Mouse (Mus musculus) MEL (cell line): Measurements from ENCODE around the gene Srd5a3. TPM values are rescaled to one million over a fixed set of nuclear protein-coding genes. Genes with fewer than 3 reads are reported as not detected.

ENCODE experiments used
- DNase-seq: peaks from one replicate; pipeline ENCODE4 v3.0.0; 2011; ENCODE audit warnings: low read depth, low spot score
- H3K27ac ChIP-seq: 2 replicates; pipeline ENCODE4 v1.5.1; 2012; ENCODE audit warnings: low read depth, mild to moderate bottlenecking, control low read depth, low read length, moderate library complexity; ENCODE audit not compliant: control insufficient read depth
- H3K27me3 ChIP-seq, 2 experiments: fragments of 150-350 bp in 1 of 2; sonication (generic) in 1 of 2; 2 replicates each; pipeline ENCODE4 v1.6.1; 2012; ENCODE audit warnings: low read length in 2 of 2, mild to moderate bottlenecking in 2 of 2, improper control_type of control experiment in 1 of 2, moderate library complexity in 1 of 2; ENCODE audit not compliant: insufficient read depth in 2 of 2, control insufficient read depth in 1 of 2
- H3K36me3 ChIP-seq, 2 experiments: 2 replicates each; pipeline ENCODE4 v1.6.1; 2012 to 2014; ENCODE audit warnings: low read length in 2 of 2, improper control_type of control experiment in 1 of 2, inconsistent platforms in 1 of 2, mild to moderate bottlenecking in 1 of 2; ENCODE audit not compliant: insufficient read depth in 2 of 2, control insufficient read depth in 1 of 2
- H3K4me1 ChIP-seq, 2 experiments: fragments of 150-350 bp in 1 of 2; sonication (generic) in 1 of 2; 2 replicates each; pipeline ENCODE4 v1.6.1; 2012; ENCODE audit warnings: low read length in 2 of 2, improper control_type of control experiment in 1 of 2, mild to moderate bottlenecking in 1 of 2; ENCODE audit not compliant: insufficient read depth in 2 of 2, control insufficient read depth in 1 of 2
- H3K4me3 ChIP-seq, 2 experiments: fragments of 150-350 bp in 1 of 2; sonication (generic) in 1 of 2; 2 replicates each; pipeline ENCODE4 v1.5.1; 2012; ENCODE audit warnings: low read depth in 2 of 2, low read length in 2 of 2, mild to moderate bottlenecking in 2 of 2, moderate library complexity in 2 of 2, control low read depth in 1 of 2, improper control_type of control experiment in 1 of 2; ENCODE audit not compliant: control insufficient read depth in 1 of 2, insufficient read depth in 1 of 2
- H3K79me2 ChIP-seq: 2 replicates; pipeline ENCODE4 v1.6.1; 2012; ENCODE audit warnings: mild to moderate bottlenecking, low read length, moderate library complexity; ENCODE audit not compliant: control insufficient read depth, poor library complexity, insufficient read depth
- H3K9ac ChIP-seq: 2 replicates; pipeline ENCODE4 v1.6.1; 2012; ENCODE audit warnings: low read depth, mild to moderate bottlenecking, control low read depth, low read length, moderate library complexity; ENCODE audit not compliant: control insufficient read depth, poor library complexity, severe bottlenecking
- H3K9me3 ChIP-seq: fragments of 150-350 bp; sonication (generic); replicated peaks from 2 replicates; pipeline ENCODE4 v1.6.1; 2012; ENCODE audit warnings: mild to moderate bottlenecking, low read length, improper control_type of control experiment, moderate library complexity; ENCODE audit not compliant: insufficient read depth
- CHD1 ChIP-seq: IDR thresholded peaks from 2 replicates; pipeline ENCODE4 v1.6.1; 2012; ENCODE audit warnings: low read depth, mild to moderate bottlenecking, inconsistent platforms, low read length, improper control_type of control experiment
- CHD2 ChIP-seq: IDR thresholded peaks from 2 replicates; pipeline ENCODE4 v1.6.1; 2011; ENCODE audit warnings: low read length, improper control_type of control experiment
- CTCF ChIP-seq, 3 experiments: IDR thresholded peaks in 2 of 3; conservative IDR thresholded peaks in 1 of 3; 2 replicates each; pipeline ENCODE4 v1.5.1; 2011 to 2012; ENCODE audit warnings: low read length in 3 of 3, low read depth in 2 of 3, mild to moderate bottlenecking in 2 of 3, improper control_type of control experiment in 1 of 3, inconsistent platforms in 1 of 3, mixed read lengths in 1 of 3, moderate library complexity in 1 of 3; ENCODE audit not compliant: control insufficient read depth in 1 of 3, insufficient read depth in 1 of 3, poor library complexity in 1 of 3, severe bottlenecking in 1 of 3
- E2F4 ChIP-seq: IDR thresholded peaks from 2 replicates; pipeline ENCODE4 v1.6.1; 2011; ENCODE audit warnings: low read depth, low read length, improper control_type of control experiment, borderline replicate concordance
- ELF1 ChIP-seq: IDR thresholded peaks from 2 replicates; pipeline ENCODE4 v1.6.1; 2014; ENCODE audit warnings: low read depth, mild to moderate bottlenecking, inconsistent platforms, low read length, improper control_type of control experiment, moderate library complexity
- EP300 ChIP-seq, 2 experiments: IDR thresholded peaks; 2 replicates each; pipeline ENCODE4 v1.6.1; 2011; ENCODE audit warnings: improper control_type of control experiment in 2 of 2, low read length in 2 of 2, low read depth in 1 of 2, mild to moderate bottlenecking in 1 of 2
- ETS1 ChIP-seq: IDR thresholded peaks from 2 replicates; pipeline ENCODE4 v1.6.1; 2012; ENCODE audit warnings: low read depth, mild to moderate bottlenecking, inconsistent platforms, low read length, improper control_type of control experiment, moderate library complexity
- GABPA ChIP-seq: IDR thresholded peaks from 2 replicates; pipeline ENCODE4 v1.6.1; 2012; ENCODE audit warnings: low read depth, mild to moderate bottlenecking, inconsistent platforms, low read length, improper control_type of control experiment, moderate library complexity
- JUND ChIP-seq: IDR thresholded peaks from 2 replicates; pipeline ENCODE4 v1.6.1; 2011; ENCODE audit warnings: low read depth, mild to moderate bottlenecking, improper control_type of control experiment, low read length
- KAT2A ChIP-seq: conservative IDR thresholded peaks from 2 replicates; pipeline ENCODE4 v1.6.1; 2012; ENCODE audit warnings: low read depth, low read length, improper control_type of control experiment, inconsistent platforms
- MAFK ChIP-seq: IDR thresholded peaks from 2 replicates; pipeline ENCODE4 v1.6.1; 2011; ENCODE audit warnings: low read depth, mild to moderate bottlenecking, low read length, improper control_type of control experiment, borderline replicate concordance
- MAX ChIP-seq: IDR thresholded peaks from 2 replicates; pipeline ENCODE4 v1.6.1; 2011; ENCODE audit warnings: low read length, improper control_type of control experiment
- MAZ ChIP-seq: IDR thresholded peaks from 2 replicates; pipeline ENCODE4 v1.6.1; 2012; ENCODE audit warnings: low read depth, mild to moderate bottlenecking, inconsistent platforms, low read length, improper control_type of control experiment
- MEF2A ChIP-seq: IDR thresholded peaks from 2 replicates; pipeline ENCODE4 v1.6.1; 2014; ENCODE audit warnings: low read depth, mild to moderate bottlenecking, inconsistent platforms, low read length, improper control_type of control experiment; ENCODE audit not compliant: poor library complexity, insufficient replicate concordance, severe bottlenecking; ENCODE audit errors: extremely low read depth
- MXI1 ChIP-seq: IDR thresholded peaks from 2 replicates; pipeline ENCODE4 v1.6.1; 2011; ENCODE audit warnings: mild to moderate bottlenecking, low read depth, low read length, improper control_type of control experiment
- MYC ChIP-seq: IDR thresholded peaks from 2 replicates; pipeline ENCODE4 v1.6.1; 2011; ENCODE audit warnings: low read depth, mild to moderate bottlenecking, low read length, improper control_type of control experiment, moderate library complexity
- NELFE ChIP-seq: IDR thresholded peaks from 2 replicates; pipeline ENCODE4 v1.6.1; 2011; ENCODE audit warnings: low read depth, low read length, improper control_type of control experiment
- NRF1 ChIP-seq: IDR thresholded peaks from 2 replicates; pipeline ENCODE4 v1.6.1; 2014; ENCODE audit warnings: low read depth, mild to moderate bottlenecking, inconsistent platforms, low read length, improper control_type of control experiment, moderate library complexity; ENCODE audit not compliant: poor library complexity, insufficient read depth, severe bottlenecking
- POLR2AphosphoS2 ChIP-seq: IDR thresholded peaks from 2 replicates; pipeline ENCODE4 v1.6.1; 2011; ENCODE audit warnings: low read length, improper control_type of control experiment
- POLR2AphosphoS5 ChIP-seq: IDR thresholded peaks from 2 replicates; pipeline ENCODE4 v1.6.1; 2012; ENCODE audit warnings: low read depth, borderline replicate concordance, mild to moderate bottlenecking, inconsistent platforms, low read length, moderate library complexity, mixed read lengths
- RAD21 ChIP-seq: IDR thresholded peaks from 2 replicates; pipeline ENCODE4 v1.6.1; 2011; ENCODE audit warnings: mild to moderate bottlenecking, low read depth, low read length, improper control_type of control experiment
- RCOR1 ChIP-seq: IDR thresholded peaks from 2 replicates; pipeline ENCODE4 v1.6.1; 2012; ENCODE audit warnings: low read depth, mild to moderate bottlenecking, inconsistent platforms, low read length, improper control_type of control experiment
- SMC3 ChIP-seq: IDR thresholded peaks from 2 replicates; pipeline ENCODE4 v1.6.1; 2011; ENCODE audit warnings: low read depth, low read length, improper control_type of control experiment
- TAL1 ChIP-seq: IDR thresholded peaks from 2 replicates; pipeline ENCODE4 v1.6.1; 2012; ENCODE audit warnings: mild to moderate bottlenecking, inconsistent platforms, low read length, moderate library complexity, mixed read lengths
- UBTF ChIP-seq: IDR thresholded peaks from 2 replicates; pipeline ENCODE4 v1.6.1; 2012; ENCODE audit warnings: low read depth, mild to moderate bottlenecking, inconsistent platforms, low read length, improper control_type of control experiment, moderate library complexity, borderline replicate concordance; ENCODE audit not compliant: insufficient read depth
- USF1 ChIP-seq: IDR thresholded peaks from 2 replicates; pipeline ENCODE4 v1.6.1; 2014; ENCODE audit warnings: low read depth, mild to moderate bottlenecking, inconsistent platforms, low read length, improper control_type of control experiment, moderate library complexity
- USF2 ChIP-seq, 2 experiments: IDR thresholded peaks; 2 replicates each; pipeline ENCODE4 v1.6.1; 2011 to 2012; ENCODE audit warnings: improper control_type of control experiment in 2 of 2, low read length in 2 of 2, borderline replicate concordance in 1 of 2, inconsistent platforms in 1 of 2, low read depth in 1 of 2, mild to moderate bottlenecking in 1 of 2; ENCODE audit not compliant: insufficient read depth in 1 of 2
- ZC3H11A ChIP-seq: IDR thresholded peaks from 2 replicates; pipeline ENCODE4 v1.6.1; 2012; ENCODE audit warnings: low read depth, mild to moderate bottlenecking, inconsistent platforms, low read length, improper control_type of control experiment
- ZKSCAN1 ChIP-seq: IDR thresholded peaks from 2 replicates; pipeline ENCODE4 v1.6.1; 2012; ENCODE audit warnings: low read depth, mild to moderate bottlenecking, inconsistent platforms, low read length, improper control_type of control experiment, moderate library complexity
- ZNF384 ChIP-seq: IDR thresholded peaks from 2 replicates; pipeline ENCODE4 v1.6.1; 2012; ENCODE audit warnings: low read depth, mild to moderate bottlenecking, inconsistent platforms, low read length, improper control_type of control experiment
- polyA plus RNA-seq, 2 experiments: library from polyadenylated mRNA; stranded (reverse) in 1 of 2; unstranded in 1 of 2; fragments of >175 nt in 1 of 2; fragments of >200 nt in 1 of 2; gene quantifications; 2 replicates each; pipeline versions ENCODE4 v1.2.1 to v1.2.4; 2012; ENCODE audit warnings: low replicate concordance in 2 of 2, low read depth in 1 of 2; ENCODE audit not compliant: insufficient read length in 2 of 2, insufficient read depth in 1 of 2, missing spikeins in 1 of 2
- total RNA-seq: library from RNA; depleted of rRNA; stranded (reverse); fragments of 300-350 nt; gene quantifications from 2 replicates; pipeline ENCODE4 v1.2.3, GENCODE M21; 2012

The Srd5a3 gene
- total and polyA plus RNA-seq, 3 experiments = 17.0 to 33.2 TPM; not detected in 1

DNA sequence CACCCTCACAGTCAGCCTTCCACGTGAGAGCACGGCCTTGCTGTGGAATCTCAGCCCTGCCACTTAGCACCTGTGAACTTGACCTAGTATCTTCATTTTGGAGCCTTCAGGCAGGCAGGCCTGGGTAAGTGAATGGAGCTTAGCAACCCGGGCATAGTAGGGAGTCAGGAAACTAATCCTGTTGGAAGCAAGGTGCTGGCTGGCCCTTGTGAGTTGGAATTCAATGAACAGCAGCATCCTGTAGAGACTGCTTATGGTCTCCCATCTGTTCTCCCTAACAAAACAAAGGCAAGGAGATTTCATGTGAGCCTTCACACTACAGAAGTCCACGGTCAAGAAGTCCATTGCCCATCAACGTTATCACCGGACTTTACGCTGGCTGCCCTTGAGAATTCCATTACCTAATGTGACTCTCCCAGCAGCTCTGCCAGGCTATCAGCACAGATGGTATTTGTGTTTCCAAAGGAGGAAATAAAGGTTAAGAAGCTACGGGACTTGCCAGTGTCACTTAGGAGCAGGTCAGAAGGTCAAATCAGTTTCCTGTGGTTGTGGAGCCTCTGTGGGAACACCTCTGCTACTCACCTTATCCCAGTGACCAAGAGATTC is 24.5 kb upstream of the Srd5a3 start:
- Histone ChIP-seq H3K9ac (no peak overlapping the region), H3K9me3 (no peaks in the 10 kb centered on the region), H3K27me3 (peaks cover 13 to 18% of the 10 kb centered on the region in 2 experiments), H3K4me3 (no peak overlapping the region), H3K4me1 (no peaks in the 10 kb centered on the region), H3K27ac (no peak overlapping the region), H3K36me3 (no peaks in the 10 kb centered on the region), H3K79me2 (no peaks in the 10 kb centered on the region)
- DNase-seq = no peak
- no peak for TF ChIP-seq MAFK
- TF ChIP-seq MYC = no peak
- TF ChIP-seq RCOR1 = no peak
- TF ChIP-seq ELF1 = no peak
- no peak for TF ChIP-seq TAL1
- no peak for TF ChIP-seq CTCF (IDR thresholded peaks at IDR 0.05 in 2 of 3, conservative IDR thresholded peaks at IDR 0.05 in 1 of 3; ENCODE audit: control insufficient read depth in 1 of 3, insufficient read depth in 1 of 3, low read depth in 2 of 3, low read length in 3 of 3, poor library complexity in 1 of 3, severe bottlenecking in 1 of 3)
- TF ChIP-seq ZNF384 = no peak
- TF ChIP-seq NELFE = no peak
- TF ChIP-seq EP300 (IDR thresholded peaks at IDR 0.05; ENCODE audit: low read depth in 1 of 2, low read length in 2 of 2) = no peak
- no peak for TF ChIP-seq E2F4
- no peak for TF ChIP-seq KAT2A
- no peak for TF ChIP-seq MAZ

DNA sequence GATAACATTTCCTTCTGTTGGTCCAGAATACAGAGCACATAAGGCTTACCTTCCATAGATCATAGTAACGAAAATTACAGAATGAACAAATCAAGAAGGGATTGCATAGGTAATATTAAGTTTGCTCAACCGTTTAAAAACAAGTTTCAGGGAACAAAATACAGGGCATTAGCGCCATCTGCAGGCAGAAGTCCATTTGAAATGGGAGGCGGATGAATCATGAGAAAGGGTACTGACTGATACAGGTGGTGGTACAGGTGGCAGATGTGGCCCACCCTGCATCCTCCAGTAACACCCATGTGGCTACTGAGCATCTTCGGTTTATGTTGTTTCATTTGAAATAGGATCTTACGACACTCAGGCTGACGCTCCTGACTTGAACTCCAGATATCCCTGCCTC is 21.6 kb upstream of the Srd5a3 start:
- H3K4me3 ChIP-seq = no peak overlapping the region
- H3K36me3 ChIP-seq = no peaks in the 10 kb centered on the region
- H3K4me1 ChIP-seq = no peaks in the 10 kb centered on the region
- peak; percentile 71 for DNase-seq
- H3K9me3 ChIP-seq = no peaks in the 10 kb centered on the region
- H3K79me2 ChIP-seq = no peaks in the 10 kb centered on the region
- H3K9ac ChIP-seq = no peak overlapping the region
- no peak overlapping the region for H3K27ac ChIP-seq
- peaks cover 3 to 4% of the 10 kb centered on the region in 2 experiments for H3K27me3 ChIP-seq
- TF ChIP-seq EP300 (IDR thresholded peaks at IDR 0.05; ENCODE audit: low read depth in 1 of 2, low read length in 2 of 2) = no peak
- no peak for TF ChIP-seq CHD1
- TF ChIP-seq MEF2A = no peak
- TF ChIP-seq CHD2 = no peak
- no peak for TF ChIP-seq ZNF384
- TF ChIP-seq RCOR1 = no peak
- peak; percentile 88 for TF ChIP-seq SMC3
- TF ChIP-seq NRF1 = no peak
- TF ChIP-seq JUND = no peak
- no peak for TF ChIP-seq GABPA
- no peak for TF ChIP-seq POLR2AphosphoS5
- no peak for TF ChIP-seq UBTF
- no peak for TF ChIP-seq MAFK
- no peak for TF ChIP-seq KAT2A
- TF ChIP-seq USF2 (IDR thresholded peaks at IDR 0.05; ENCODE audit: borderline replicate concordance in 1 of 2, insufficient read depth in 1 of 2, low read depth in 1 of 2, low read length in 2 of 2) = no peak
- no peak for TF ChIP-seq ETS1
- no peak for TF ChIP-seq USF1
- TF ChIP-seq CTCF (IDR thresholded peaks at IDR 0.05 in 2 of 3, conservative IDR thresholded peaks at IDR 0.05 in 1 of 3; ENCODE audit: control insufficient read depth in 1 of 3, insufficient read depth in 1 of 3, low read depth in 2 of 3, low read length in 3 of 3, poor library complexity in 1 of 3, severe bottlenecking in 1 of 3) = peak; percentile 64 to 90 (median 69)
- TF ChIP-seq MXI1 = no peak
- no peak for TF ChIP-seq POLR2AphosphoS2
- no peak for TF ChIP-seq MAZ
- TF ChIP-seq MYC = no peak
- TF ChIP-seq ZKSCAN1 = no peak
- peak; percentile 89 for TF ChIP-seq RAD21
- TF ChIP-seq MAX = no peak
- peak; percentile 83 for TF ChIP-seq ZC3H11A
